Mouse (Mus musculus) MN1 (cell line): ENCODE data around the gene Cog6.

Source experiments
- DNase-seq: peaks from one replicate; pipeline ENCODE4 v3.0.0-alpha.2; 2016; ENCODE audit warnings: low spot score

The Cog6 gene

GRCm38 (mm10) chr3:52962391-52962790, 54.6 kb downstream of the Cog6 start:
- no peak for DNase-seq

GRCm38 (mm10) chr3:52961661-52962060, 55.4 kb downstream of the Cog6 start:
- DNase-seq, result no peak

GRCm38 (mm10) chr3:52960951-52961350, 56.1 kb downstream of the Cog6 start:
- DNase-seq, result no peak

GRCm38 (mm10) chr3:52958444-52959120, 58.5 kb downstream of the Cog6 start:
- no peak for DNase-seq

- DNase-seq, result no peak
Measured at GRCm38 (mm10) chr3:52957861-52958260, 59.2 kb downstream of the Cog6 start.

- no peak for DNase-seq
Measured at GRCm38 (mm10) chr3:52956236-52956635, 60.8 kb downstream of the Cog6 start.

- DNase-seq, result no peak
Measured at GRCm38 (mm10) chr3:52955481-52956019, 61.5 kb downstream of the Cog6 start.

GRCm38 (mm10) chr3:52954656-52955055, 62.4 kb downstream of the Cog6 start:
- DNase-seq, result no peak

- no peak for DNase-seq
Measured at GRCm38 (mm10) chr3:52953831-52954230, 63.2 kb downstream of the Cog6 start.

- DNase-seq, result no peak
Measured at GRCm38 (mm10) chr3:52948824-52949223, 68.2 kb downstream of the Cog6 start.

GRCm38 (mm10) chr3:52947444-52947843, 69.6 kb downstream of the Cog6 start:
- DNase-seq, result no peak

GRCm38 (mm10) chr3:52940832-52941468, 76.1 kb downstream of the Cog6 start:
- DNase-seq, result no peak

GRCm38 (mm10) chr3:52938398-52938797, 78.6 kb downstream of the Cog6 start:
- DNase-seq, result no peak

- no peak for DNase-seq
Measured at GRCm38 (mm10) chr3:52937739-52938306, 79.2 kb downstream of the Cog6 start.

GRCm38 (mm10) chr3:52931956-52932355, 85.1 kb downstream of the Cog6 start:
- DNase-seq, result no peak
